Mouse (Mus musculus) MEL-GATA-1-ER (cell line): ENCODE results near the gene Tgfbr1.
A peak's percentile ranks its signal among the peaks of the same experiment; 100 is the strongest.
"Not testable (repeated sequence)": the region's sequence is repeated elsewhere in the genome, so short reads cannot be mapped to it uniquely, and the experiment has no call there.

Experiments
- DNase-seq: peaks from one replicate; pipeline ENCODE4 v3.0.0-alpha.2; 2012; ENCODE audit warnings: low read depth; ENCODE audit errors: extremely low read depth

Gene Tgfbr1

GRCm38 (mm10) chr4:47347022-47347421 is 6.0 kb upstream of the Tgfbr1 start:
- DNase-seq = no peak

- no peak for DNase-seq
Measured at GRCm38 (mm10) chr4:47349759-47350158, 3.3 kb upstream of the Tgfbr1 start.

- peak; percentile 77 for DNase-seq
Measured at GRCm38 (mm10) chr4:47351386-47352049, 1.5 kb upstream of the Tgfbr1 start.

- no peak for DNase-seq
Measured at GRCm38 (mm10) chr4:47352061-47352661, 861 bp upstream of the Tgfbr1 start.

- DNase-seq = no peak
Measured at GRCm38 (mm10) chr4:47353416-47354111, 542 bp downstream of the Tgfbr1 start.

GRCm38 (mm10) chr4:47354304-47354703 is 1.3 kb downstream of the Tgfbr1 start:
- DNase-seq = no peak

GRCm38 (mm10) chr4:47362662-47363061 is 9.6 kb downstream of the Tgfbr1 start:
- DNase-seq = no peak

- no peak for DNase-seq
Measured at GRCm38 (mm10) chr4:47363134-47363533, 10.1 kb downstream of the Tgfbr1 start.

- DNase-seq = no peak
Measured at GRCm38 (mm10) chr4:47368717-47369116, 15.7 kb downstream of the Tgfbr1 start.

- peak; percentile 46 for DNase-seq
Measured at GRCm38 (mm10) chr4:47378716-47379115, 25.7 kb downstream of the Tgfbr1 start.

GRCm38 (mm10) chr4:47382426-47382825 is 29.4 kb downstream of the Tgfbr1 start:
- no peak for DNase-seq

GRCm38 (mm10) chr4:47391926-47392325 is 38.9 kb downstream of the Tgfbr1 start:
- not testable (repeated sequence) for DNase-seq

- no peak for DNase-seq
Measured at GRCm38 (mm10) chr4:47396251-47396650, 43.2 kb downstream of the Tgfbr1 start.

GRCm38 (mm10) chr4:47397951-47398687 is 45.1 kb downstream of the Tgfbr1 start:
- peak; percentile 84 for DNase-seq

GRCm38 (mm10) chr4:47399824-47400223 is 46.8 kb downstream of the Tgfbr1 start:
- DNase-seq = peak; percentile 42

GRCm38 (mm10) chr4:47400314-47400713 is 47.3 kb downstream of the Tgfbr1 start:
- DNase-seq = peak; percentile 10

- DNase-seq = peak; percentile 62
Measured at GRCm38 (mm10) chr4:47402200-47402599, 49.2 kb downstream of the Tgfbr1 start.

GRCm38 (mm10) chr4:47404536-47404935 is 51.5 kb downstream of the Tgfbr1 start:
- no peak for DNase-seq

- no peak for DNase-seq
Measured at GRCm38 (mm10) chr4:47407161-47407560, 54.1 kb downstream of the Tgfbr1 start.

GRCm38 (mm10) chr4:47417871-47418270 is 64.8 kb downstream of the Tgfbr1 start:
- DNase-seq = no peak

GRCm38 (mm10) chr4:47419268-47419973 is 66.4 kb downstream of the Tgfbr1 start:
- DNase-seq = no peak
